Mouse (Mus musculus) stomach, adult 2 months (tissue): Measurements from ENCODE around the gene Wdr27. TPM values are rescaled to one million over a fixed set of nuclear protein-coding genes. Genes with fewer than 3 reads are reported as not detected.

Experiments
- polyA plus RNA-seq: library from polyadenylated mRNA; depleted of rRNA; stranded (reverse); fragments of >200 nt; gene quantifications from 2 replicates; pipeline ENCODE4 v1.2.3, GENCODE M21; 2012; rRNA removed

Wdr27 gene
- polyA plus RNA-seq, result 1.7 and 2.5 TPM in 2 replicates

DNA sequence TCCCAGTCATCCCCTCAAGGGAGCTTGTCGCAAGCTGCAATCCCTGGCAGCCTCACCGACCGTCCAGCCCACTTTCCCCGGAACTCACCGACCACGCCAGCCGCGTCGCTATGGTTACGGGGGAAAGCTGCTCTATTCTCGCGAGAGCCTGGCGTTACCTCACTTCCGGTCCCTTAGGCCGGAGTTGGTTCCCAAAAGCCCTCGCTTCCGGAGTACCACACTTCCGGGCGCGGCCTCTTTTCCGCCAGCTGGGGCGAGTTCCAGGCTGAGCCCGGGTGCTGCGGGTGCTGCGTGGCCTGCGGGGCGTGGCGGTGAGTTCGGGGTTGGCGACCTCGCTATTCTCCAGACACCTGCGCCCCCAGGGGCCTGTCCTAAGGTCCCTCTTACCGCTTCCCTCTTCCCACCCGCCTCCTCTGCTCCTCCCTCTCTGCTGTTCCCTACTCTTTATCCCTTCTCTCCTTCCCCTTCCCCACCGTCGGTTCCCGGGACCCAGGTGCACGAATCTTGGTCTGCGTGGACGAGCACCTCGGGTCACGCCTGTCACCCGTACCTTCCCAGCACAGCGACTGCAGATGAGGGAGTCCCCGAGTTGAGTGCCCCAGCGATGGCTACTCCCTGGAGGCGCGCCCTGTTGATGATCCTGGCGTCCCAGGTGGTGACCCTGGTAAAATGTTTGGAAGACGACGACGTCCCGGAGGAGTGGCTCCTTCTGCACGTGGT is at the start of gene Wdr27, which contains the start of gene 1600012H06Rik:
Gene Wdr27, minus strand, starts transcription at position 150 of the 720 bp plus-strand sequence.
Gene 1600012H06Rik, plus strand, starts transcription at position 176 of the 720 bp plus-strand sequence.

DNA sequence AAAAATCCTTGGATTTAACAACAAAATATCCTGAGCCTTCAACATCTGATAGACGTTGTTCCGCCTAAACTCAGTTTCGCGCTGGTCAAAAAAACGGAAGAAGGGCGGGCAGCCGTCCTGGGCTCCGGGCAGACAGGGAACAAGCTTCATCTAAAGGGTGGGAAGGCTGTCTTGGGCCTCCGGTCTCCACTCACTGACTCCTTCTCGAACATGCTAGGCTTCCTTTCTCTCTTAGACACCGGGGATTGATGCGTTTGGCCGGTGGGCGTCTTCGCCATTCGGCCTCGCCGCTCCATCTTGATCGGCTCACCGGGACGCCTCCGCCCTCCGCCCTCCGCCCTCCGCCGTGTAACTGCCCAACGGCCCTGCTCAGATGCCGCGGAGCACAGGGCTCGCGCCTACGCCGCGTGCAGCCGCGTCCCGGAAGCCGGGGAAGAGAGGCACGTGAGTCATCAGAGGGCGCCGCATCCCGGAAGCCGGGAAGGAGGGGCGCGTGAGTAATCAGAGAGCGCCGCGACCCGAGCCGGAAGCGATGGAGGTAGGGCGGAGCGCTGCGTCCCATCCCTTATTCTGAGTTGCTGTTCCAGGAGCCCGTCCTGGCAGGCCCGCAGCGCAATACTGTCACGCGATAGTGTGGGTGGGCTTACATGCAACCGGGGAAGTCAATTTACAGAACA is 35.5 kb upstream of the Wdr27 start, which contains the start of the genes 9030025P20Rik and Gm3417:
Gene 9030025P20Rik, plus strand, starts transcription at position 107 of the 677 bp plus-strand sequence.
Gene Gm3417, minus strand, starts transcription at position 429 of the 677 bp plus-strand sequence.

DNA sequence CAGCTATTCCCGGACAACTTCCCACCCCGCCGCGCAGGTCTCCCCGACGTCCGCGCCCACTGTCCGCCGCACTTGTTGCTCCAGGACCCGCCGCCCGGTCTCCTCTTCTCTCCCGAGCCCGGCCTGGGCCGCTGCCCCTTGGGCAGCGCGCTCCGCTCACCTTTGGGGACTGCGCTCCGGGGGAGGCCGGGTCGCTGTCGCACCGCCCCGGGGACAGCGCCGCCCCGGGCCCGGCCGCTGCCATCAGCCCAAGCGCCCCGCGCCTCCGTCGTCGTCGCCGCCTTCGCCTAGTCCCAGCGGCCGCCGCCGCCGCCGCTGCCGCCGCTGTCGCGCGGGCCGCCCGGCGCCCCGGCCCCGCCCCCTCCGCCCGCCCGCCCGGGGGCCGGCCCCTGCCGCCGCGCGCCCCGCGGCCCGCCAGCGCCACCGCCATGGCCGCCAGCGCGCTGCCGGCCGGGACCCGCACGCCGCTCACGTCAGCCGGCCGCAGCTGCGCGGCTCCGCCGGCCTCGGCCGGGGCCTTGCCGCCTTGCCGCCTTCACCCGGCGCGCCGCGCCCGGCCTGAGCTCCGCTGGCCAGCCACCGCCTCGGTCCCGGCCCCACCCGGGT is 18.1 kb upstream of the Wdr27 start, which contains the start of gene Phf10:
Gene Phf10, minus strand, starts transcription at position 323 of the 606 bp plus-strand sequence.

Other genes starting within 250 kb of the Wdr27 start
- 2.1 and 2.7 TPM in 2 replicates for gene Thbs2, start 248.9 kb downstream of the Wdr27 start, polyA plus RNA-seq
- gene 1600012H06Rik, start within 50 bp of the Wdr27 start, polyA plus RNA-seq, result 5.8 TPM in 2 replicates
- gene Phf10, start 18.1 kb upstream of the Wdr27 start, polyA plus RNA-seq, result 2.9 and 3.9 TPM in 2 replicates
- gene 9030025P20Rik, start 35.3 kb upstream of the Wdr27 start, polyA plus RNA-seq, result 1.5 and 3.6 TPM in 2 replicates
- 0.37 TPM in 1 of 2 replicates, not detected in the other for gene Gm3417, start 35.6 kb upstream of the Wdr27 start, polyA plus RNA-seq
- gene Gm3435, start 67.0 kb upstream of the Wdr27 start, polyA plus RNA-seq, result 0.11 TPM in 1 of 2 replicates, not detected in the other
- 8.9 and 11.3 TPM in 2 replicates for gene Ermard, start 98.0 kb upstream of the Wdr27 start, polyA plus RNA-seq
- gene Tcte3, start 98.3 kb upstream of the Wdr27 start, polyA plus RNA-seq, result not detected in 2 replicates
- 0.09 and 0.12 TPM in 2 replicates for gene Gm3448, start 98.4 kb upstream of the Wdr27 start, polyA plus RNA-seq